Mouse (Mus musculus) left cerebral cortex, adult 2 months (tissue): Measurements from ENCODE around the gene Pou3f4. TPM values are rescaled to one million over a fixed set of nuclear protein-coding genes. Genes with fewer than 3 reads are reported as not detected.

ENCODE experiments used
- DNase-seq, 2 experiments: peaks; one replicate each; pipeline ENCODE4 v3.0.0; 2021 to 2022; ENCODE audit warnings: low spot score in 2 of 2, mixed read lengths in 1 of 2; ENCODE audit errors: extremely low spot score in 1 of 2
- H3K27ac ChIP-seq: fragments of 200-600 bp; 2 replicates; pipeline ENCODE4 v1.8.1; 2022
- H3K4me3 ChIP-seq: fragments of 200-600 bp; 2 replicates; pipeline ENCODE4 v1.8.1; 2022
- CTCF ChIP-seq: fragments of 200-600 bp; IDR thresholded peaks from 2 replicates; pipeline ENCODE4 v1.8.1; 2022; ENCODE audit warnings: antibody characterized with exemption, mild to moderate bottlenecking, moderate library complexity
- intact Hi-C: fragments of 180-260 bp; cut with DNase I; formaldehyde crosslinking; loops from one replicate; pipeline ENCODE4 v1.15.1; 2025
- total RNA-seq, 2 experiments: library from RNA; stranded (reverse); gene quantifications; 2 replicates each; pipeline ENCODE4 v1.2.3; 2021

The Pou3f4 gene
- total RNA-seq, 2 experiments from 2014 or later = 4.1 to 5.8 TPM

GRCm38 (mm10) chrX:110817211-110817610 lies 3.1 kb downstream of the Pou3f4 start:
- peak in 1 of 2 experiments; percentile 11 for DNase-seq
- no peak overlapping the region for H3K27ac ChIP-seq
- intact Hi-C loops = no loop called here
- no peak for TF ChIP-seq CTCF
- peak overlapping the region; percentile 35 for H3K4me3 ChIP-seq

- DNase-seq = no peak
- TF ChIP-seq CTCF = no peak; the same call in 1 of the 2 replicates
- Histone ChIP-seq H3K27ac (no peak overlapping the region), H3K4me3 (no peak overlapping the region)
- intact Hi-C loops = loop anchor here (10.0 kb wide), 1 partner anchor 1103 kb away; no protein-coding TSS in a partner anchor
Observed at GRCm38 (mm10) chrX:110837450-110837849, 23.4 kb downstream of the Pou3f4 start.

DNA sequence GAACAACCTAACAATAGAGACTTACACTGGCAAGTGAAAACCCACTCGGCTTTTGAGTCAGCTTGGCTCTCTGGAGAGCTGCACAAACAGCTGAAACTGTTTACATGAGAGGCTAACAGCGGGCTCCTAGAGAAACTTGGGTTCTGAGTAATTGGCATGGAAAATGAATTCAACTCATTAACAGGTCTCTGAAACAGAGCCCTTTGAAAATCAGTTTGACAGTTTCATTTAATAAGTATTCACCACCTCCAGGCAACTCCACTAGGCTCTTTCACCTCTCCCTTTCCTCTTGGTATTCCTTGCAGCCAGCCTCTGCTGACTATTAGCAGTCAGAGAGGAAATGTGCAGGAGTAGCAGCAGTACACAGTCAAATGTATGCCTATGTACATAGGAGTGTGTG lies 37.2 kb downstream of the Pou3f4 start:
- intact Hi-C loops = no loop called here
- no peak for DNase-seq
- no peak overlapping the region for H3K27ac ChIP-seq
- H3K4me3 ChIP-seq = no peak overlapping the region
- no peak for TF ChIP-seq CTCF
